In genomic region chr3:149625497-149625896, GRCm38 (mm10) we compare ENCODE assay signal across 30 mouse cellular contexts.
A peak's percentile ranks its signal among the peaks of the same experiment; 100 is the strongest.
DNase-seq lines count a peak whose midpoint lies in the region; ATAC-seq and TF ChIP-seq lines count a peak whose summit lies in the region.
"Had no signal": no experiment of that assay in that cellular context is flagged by ENCODE, and none has a peak within 500 bp of the region (broad histone marks: within the 10 kb centered on the region; RNA-seq: fewer than 3 reads in every experiment).

No protein-coding gene starts in this region.

- H3K27ac ChIP-seq in embryonic fibroblast, embryonic 13.5 days (ENCODE audit: insufficient read depth, low read length) = peak overlapping the region; percentile 80
- H3K27ac ChIP-seq in midbrain, embryonic 14.5 days (replicated peaks; ENCODE audit: low read depth, low read length) = no peak overlapping the region
- H3K27ac ChIP-seq: embryonic facial prominence, embryonic 10.5 days; embryonic facial prominence, embryonic 13.5 days; hindbrain, embryonic 10.5 days; hindbrain, embryonic 13.5 days; intestine, embryonic 15.5 days; kidney, embryonic 15.5 days had no signal

- no peaks in the 10 kb centered on the region for H3K27me3 ChIP-seq in midbrain, embryonic 14.5 days (ENCODE audit: control insufficient read depth, insufficient read depth, low read length)
- H3K27me3 ChIP-seq: CH12.LX; embryonic facial prominence, embryonic 13.5 days; hindbrain, embryonic 13.5 days; intestine, embryonic 15.5 days; kidney, embryonic 15.5 days had no signal

- H3K4me1 ChIP-seq in embryonic fibroblast, embryonic 13.5 days (ENCODE audit: control insufficient read depth, insufficient read depth, low read length) = peaks cover 8% of the 10 kb centered on the region
- H3K4me1 ChIP-seq in midbrain, embryonic 14.5 days (ENCODE audit: control insufficient read depth, insufficient read depth, low read length) = no peaks in the 10 kb centered on the region
- H3K4me1 ChIP-seq: embryonic facial prominence, embryonic 10.5 days; embryonic facial prominence, embryonic 13.5 days; hindbrain, embryonic 10.5 days; hindbrain, embryonic 13.5 days; intestine, embryonic 15.5 days; kidney, embryonic 15.5 days had no signal

- H3K4me2 ChIP-seq in midbrain, embryonic 14.5 days (ENCODE audit: low read length) = no peak overlapping the region
- H3K4me2 ChIP-seq: embryonic facial prominence, embryonic 13.5 days; heart, embryonic 11.5 days; hindbrain, embryonic 13.5 days; intestine, embryonic 15.5 days; kidney, embryonic 15.5 days had no signal

- TF ChIP-seq CTCF in embryonic fibroblast, embryonic 13.5 days (IDR thresholded peaks at IDR 0.05; ENCODE audit: borderline replicate concordance, insufficient read depth, low read length) = no peak

- no peaks in the 10 kb centered on the region for H3K9me3 ChIP-seq in midbrain, embryonic 14.5 days (ENCODE audit: control insufficient read depth, low read length)
- H3K9me3 ChIP-seq: embryonic facial prominence, embryonic 10.5 days; embryonic facial prominence, embryonic 13.5 days; hindbrain, embryonic 10.5 days; hindbrain, embryonic 13.5 days; intestine, embryonic 15.5 days; kidney, embryonic 15.5 days had no signal

- WGBS in midbrain, embryonic 14.5 days = 92% methylated on average over 1 of the region's 1 CpGs

- no peaks in the 10 kb centered on the region for H3K36me3 ChIP-seq in midbrain, embryonic 14.5 days (ENCODE audit: control insufficient read depth, insufficient read depth, low read length)
- H3K36me3 ChIP-seq: embryonic facial prominence, embryonic 10.5 days; embryonic facial prominence, embryonic 13.5 days; G1E; hindbrain, embryonic 10.5 days; hindbrain, embryonic 13.5 days; intestine, embryonic 15.5 days; kidney, embryonic 15.5 days had no signal

- TF ChIP-seq POLR2A in embryonic fibroblast, embryonic 13.5 days (IDR thresholded peaks at IDR 0.05; ENCODE audit: low read depth, low read length) = no peak

- no peak overlapping the region for H3K9ac ChIP-seq in midbrain, embryonic 14.5 days (replicated peaks; ENCODE audit: low read length)
- H3K9ac ChIP-seq: embryonic facial prominence, embryonic 13.5 days; forebrain, postnatal 0 days; hindbrain, embryonic 13.5 days; intestine, embryonic 15.5 days; kidney, embryonic 15.5 days had no signal

- H3K4me3 ChIP-seq in embryonic fibroblast, embryonic 13.5 days (ENCODE audit: insufficient read depth, low read length) = no peak overlapping the region
- no peak overlapping the region for H3K4me3 ChIP-seq in midbrain, embryonic 14.5 days (replicated peaks; ENCODE audit: low read depth, low read length)
- H3K4me3 ChIP-seq: embryonic facial prominence, embryonic 10.5 days; embryonic facial prominence, embryonic 13.5 days; hindbrain, embryonic 10.5 days; hindbrain, embryonic 13.5 days; intestine, embryonic 15.5 days; kidney, embryonic 15.5 days had no signal

- DNase-seq in adrenal gland, postnatal 14 days = peak; percentile 9
- no peak for DNase-seq in adrenal gland, postnatal 4 days (ENCODE audit: low spot score in 2 of 2)
- DNase-seq in Muller cell, postnatal 12 days (ENCODE audit: inconsistent ontology term) = peak; percentile 72
- no peak for DNase-seq in gastrocnemius, postnatal 4 days (ENCODE audit: low spot score in 2 of 2)
- DNase-seq in midbrain, embryonic 14.5 days = no peak
- DNase-seq in testis, postnatal 14 days (ENCODE audit: low spot score) = no peak
- DNase-seq: B cell, adult 2 months; cerebellum, adult 18-20 months; cerebellum, adult 9-11 months; cerebellum, postnatal 36 days; embryo, embryonic 11 days; forebrain, postnatal 0 days; gastrocnemius, postnatal 10 days; gastrocnemius, postnatal 36 days; heart, adult 11 months; kidney, adult 11 months; kidney, adult 8-10 months had no signal

- ATAC-seq in midbrain, embryonic 14.5 days (ENCODE audit: low FRiP score, low TSS enrichment) = no peak
- ATAC-seq: activated CD4-positive, CD25-positive, alpha-beta regulatory T cell, adult 4 months; forebrain, embryonic 14.5 days; forebrain, postnatal 0 days; hindbrain, embryonic 16.5 days; intestine, embryonic 15.5 days had no signal

Comparison
In these comparisons a context has a peak if more than half of its experiments do, and no peak if none do; other contexts are left out.
1. DNase-seq: peak in adrenal gland, postnatal 14 days (single experiment) and Muller cell, postnatal 12 days (single experiment); none in adrenal gland, postnatal 4 days (0 of 2), gastrocnemius, postnatal 4 days (0 of 2), midbrain, embryonic 14.5 days (single experiment) and testis, postnatal 14 days (single experiment).